Mouse (Mus musculus): ENCODE data around the gene Tfap2b. TPM values are rescaled to one million over a fixed set of nuclear protein-coding genes. Genes with fewer than 3 reads are reported as not detected.

The Tfap2b gene
- 43.5 and 48.6 TPM in 2 replicates for polyA plus RNA-seq (2014; fragmentation: Nextera tagmentation; extraction: Ambion mirVana)

DNA sequence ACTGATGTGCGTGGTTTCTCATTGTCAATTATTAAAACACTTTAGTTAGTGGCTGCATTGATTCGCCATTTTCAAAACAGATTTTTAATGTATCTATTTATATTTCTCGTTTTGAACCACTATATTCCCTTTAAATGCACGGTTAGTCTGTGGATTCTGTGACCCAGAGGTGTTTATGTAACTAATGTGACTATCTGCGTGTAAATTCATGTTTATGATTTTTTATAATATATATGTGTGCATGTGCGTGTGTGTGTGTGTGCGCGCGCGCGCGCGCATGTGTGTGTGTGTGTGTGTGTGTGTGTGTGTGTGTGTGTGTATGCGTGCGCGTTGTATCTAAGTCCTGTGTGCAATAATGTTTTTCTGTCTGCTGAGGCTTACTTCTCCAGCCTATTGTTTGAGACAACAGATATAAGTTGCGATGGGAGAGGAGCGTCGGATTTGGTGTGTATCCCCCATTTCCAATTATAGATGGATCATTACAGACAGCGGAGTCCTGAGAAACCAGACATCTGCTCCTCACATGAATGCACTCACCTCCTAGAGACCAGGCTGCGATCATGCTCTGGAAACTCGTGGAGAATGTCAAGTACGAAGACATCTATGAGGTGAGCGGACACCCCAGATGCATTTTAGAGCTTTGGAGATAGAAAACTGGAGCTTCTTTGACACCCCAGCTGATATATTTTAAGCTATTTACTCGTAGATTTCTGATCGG lies at the start of gene Tfap2b:
Gene Tfap2b, plus strand, starts transcription at position 274 of the 718 bp plus-strand sequence.
- peak within 1 kb of the TSS; percentile 69 for H3K9ac ChIP-seq (ENCODE audit: low read length)
- H3K4me3 ChIP-seq (ENCODE audit: low read depth, low read length), result peak within 1 kb of the TSS; percentile 42
- no peaks in the 10 kb centered on the region for H3K4me1 ChIP-seq (ENCODE audit: control insufficient read depth, insufficient read depth, low read length)
- no peaks in the 10 kb centered on the region for H3K36me3 ChIP-seq (ENCODE audit: control insufficient read depth, insufficient read depth, low read length)
- H3K4me2 ChIP-seq (ENCODE audit: low read depth), result peak within 1 kb of the TSS; percentile 39
- 1% methylated on average over 26 of the region's 26 CpGs for WGBS
- ATAC-seq (ENCODE audit: insufficient read depth, low FRiP score, low TSS enrichment) (peak; percentile 40; the same call in 1 of the 2 replicates), DNase-seq (ENCODE audit: low spot score) (peak; percentile 73)
- H3K27ac ChIP-seq (ENCODE audit: low read depth, low read length), result 0 out of 2 replicates have a peak within 1 kb of the TSS, but pooled peaks have one; percentile 14
- H3K9me3 ChIP-seq (ENCODE audit: control insufficient read depth, low read length), result no peaks in the 10 kb centered on the region
- H3K27me3 ChIP-seq (ENCODE audit: control insufficient read depth, insufficient read depth, low read length), result peaks cover 60% of the 10 kb centered on the region

DNA sequence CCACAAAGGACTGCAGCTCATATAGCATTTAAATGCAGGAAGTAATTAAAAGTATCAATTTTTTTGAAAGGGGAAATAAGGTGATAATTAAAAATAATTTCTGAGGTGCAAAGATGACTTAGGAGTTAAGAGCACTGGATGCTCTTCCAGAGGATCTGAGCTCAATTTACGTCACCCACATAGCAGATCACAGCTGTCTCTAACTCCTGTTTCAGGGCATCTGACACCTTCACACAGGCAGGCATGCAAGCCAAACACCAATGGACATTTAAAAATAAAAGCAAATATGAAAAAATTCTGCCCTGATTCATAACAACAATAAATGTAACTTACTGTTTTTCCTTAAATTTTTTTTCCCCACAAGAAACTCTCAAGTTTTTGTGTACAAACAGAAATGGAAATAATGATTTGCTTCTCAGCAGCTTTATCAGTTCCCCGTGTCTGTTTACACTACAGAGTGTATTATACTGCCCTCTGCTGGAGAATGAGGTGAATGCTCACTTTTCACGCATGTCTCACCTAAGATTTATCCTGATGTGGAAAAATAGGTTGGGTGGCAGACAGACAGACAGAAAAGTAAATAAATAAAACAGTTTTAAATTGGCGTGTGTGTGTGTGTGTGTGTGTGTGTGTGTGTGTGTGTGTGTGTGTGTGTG lies 29.8 kb upstream of the Tfap2b start:
- peak; percentile 39 for DNase-seq (ENCODE audit: low spot score)
- peak; percentile 65; the same call in 1 of the 2 replicates for ATAC-seq (ENCODE audit: insufficient read depth, low FRiP score, low TSS enrichment)
- no peaks in the 10 kb centered on the region for H3K4me1 ChIP-seq (ENCODE audit: control insufficient read depth, insufficient read depth, low read length)
- WGBS, result 12% methylated on average over 4 of the region's 4 CpGs
- no peak overlapping the region for H3K27ac ChIP-seq (ENCODE audit: low read depth, low read length)
- H3K9ac ChIP-seq (ENCODE audit: low read length), result no peak overlapping the region
- H3K36me3 ChIP-seq (ENCODE audit: control insufficient read depth, insufficient read depth, low read length), result no peaks in the 10 kb centered on the region
- no peak overlapping the region for H3K4me2 ChIP-seq (ENCODE audit: low read depth)
- no peaks in the 10 kb centered on the region for H3K27me3 ChIP-seq (ENCODE audit: control insufficient read depth, insufficient read depth, low read length)
- H3K9me3 ChIP-seq (ENCODE audit: control insufficient read depth, low read length), result no peaks in the 10 kb centered on the region
- H3K4me3 ChIP-seq (ENCODE audit: low read depth, low read length), result no peak overlapping the region

DNA sequence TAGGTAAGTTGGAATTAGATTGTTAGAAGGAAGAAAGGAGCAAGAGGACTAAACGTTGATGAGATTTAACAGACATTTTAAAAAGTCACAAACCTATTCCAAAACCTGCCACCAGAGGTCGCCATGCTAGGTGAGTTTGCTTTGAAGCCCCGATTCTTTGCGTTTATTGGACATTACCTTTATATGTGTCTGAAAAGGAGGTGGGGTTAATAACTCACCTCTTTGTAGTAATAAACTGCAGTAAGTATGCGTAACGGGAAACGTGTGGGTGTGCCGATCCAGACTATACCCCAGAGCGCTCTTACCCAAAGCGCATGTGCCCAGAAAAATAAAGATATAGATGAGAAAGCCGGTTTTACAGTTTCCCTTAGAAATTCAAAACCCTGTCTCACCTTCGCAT lies 3.1 kb upstream of the Tfap2b start:
- no peaks in the 10 kb centered on the region for H3K36me3 ChIP-seq (ENCODE audit: control insufficient read depth, insufficient read depth, low read length)
- H3K4me3 ChIP-seq (ENCODE audit: low read depth, low read length), result peak overlapping the region; percentile 15; the same call in 1 of the 2 replicates
- H3K27me3 ChIP-seq (ENCODE audit: control insufficient read depth, insufficient read depth, low read length), result peaks cover 33% of the 10 kb centered on the region
- peak overlapping the region; percentile 44 for H3K4me2 ChIP-seq (ENCODE audit: low read depth)
- H3K4me1 ChIP-seq (ENCODE audit: control insufficient read depth, insufficient read depth, low read length), result no peaks in the 10 kb centered on the region
- ATAC-seq (ENCODE audit: insufficient read depth, low FRiP score, low TSS enrichment) (0 out of 2 replicates have a peak, but pooled peaks have one; percentile 36), DNase-seq (ENCODE audit: low spot score) (peak; percentile 57)
- no peak overlapping the region for H3K9ac ChIP-seq (ENCODE audit: low read length)
- no peak overlapping the region for H3K27ac ChIP-seq (ENCODE audit: low read depth, low read length)
- WGBS, result 4% methylated on average over 12 of the region's 12 CpGs
- no peaks in the 10 kb centered on the region for H3K9me3 ChIP-seq (ENCODE audit: control insufficient read depth, low read length)

DNA sequence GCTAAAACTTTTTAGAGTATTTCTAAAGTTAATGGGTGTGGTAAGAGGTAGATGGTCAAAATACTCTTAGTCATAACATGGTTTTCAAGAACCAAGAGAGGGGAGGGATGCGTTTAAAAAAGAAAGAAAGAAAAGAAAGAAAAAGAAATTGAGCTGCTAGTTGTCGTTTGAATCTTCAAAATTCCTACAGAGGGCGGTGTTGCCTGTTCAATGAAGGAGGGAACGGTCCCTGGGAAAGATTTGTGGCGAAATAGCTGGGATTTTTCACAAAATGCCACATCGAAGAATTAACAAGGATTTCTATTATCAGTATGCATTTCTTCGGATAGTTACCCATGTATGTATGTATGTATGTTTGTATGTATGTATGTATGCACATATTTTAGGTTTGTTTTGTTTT lies 2.5 kb upstream of the Tfap2b start:
- DNase-seq (ENCODE audit: low spot score), result peak; percentile 43
- under 1% methylated on average over 7 of the region's 7 CpGs for WGBS

DNA sequence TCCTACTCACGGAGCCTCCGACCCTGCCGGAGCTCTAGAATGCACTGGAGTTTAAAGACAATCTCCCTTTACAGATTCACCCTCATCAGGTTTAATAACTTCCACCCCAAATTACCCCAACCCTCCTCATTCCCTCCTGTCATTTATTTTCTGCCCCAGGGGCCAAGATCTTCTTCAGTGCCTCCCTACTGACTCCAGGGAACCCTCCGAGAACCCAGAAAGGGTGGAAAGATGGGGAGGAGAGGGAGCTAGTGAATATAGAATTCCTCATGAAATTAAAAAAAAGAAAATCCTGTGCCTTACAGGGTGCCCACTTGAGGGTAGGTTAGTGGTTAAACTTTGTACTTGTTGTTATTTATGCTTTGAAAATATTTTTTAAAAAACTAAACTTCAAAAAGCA lies 1.1 kb upstream of the Tfap2b start:
- Histone ChIP-seq H3K27me3 (ENCODE audit: control insufficient read depth, insufficient read depth, low read length) (peaks cover 51% of the 10 kb centered on the region), H3K4me3 (ENCODE audit: low read depth, low read length) (no peak overlapping the region), H3K4me1 (ENCODE audit: control insufficient read depth, insufficient read depth, low read length) (no peaks in the 10 kb centered on the region), H3K27ac (ENCODE audit: low read depth, low read length) (no peak overlapping the region), H3K36me3 (ENCODE audit: control insufficient read depth, insufficient read depth, low read length) (no peaks in the 10 kb centered on the region), H3K9me3 (ENCODE audit: control insufficient read depth, low read length) (no peaks in the 10 kb centered on the region), H3K9ac (ENCODE audit: low read length) (no peak overlapping the region), H3K4me2 (ENCODE audit: low read depth) (no peak overlapping the region)
- ATAC-seq (ENCODE audit: insufficient read depth, low FRiP score, low TSS enrichment) (no peak), DNase-seq (ENCODE audit: low spot score) (no peak)
- under 1% methylated on average over 4 of the region's 4 CpGs for WGBS

More for the DNA sequence above, 2.5 kb upstream of the Tfap2b start:
- no peaks in the 10 kb centered on the region for H3K4me1 ChIP-seq (ENCODE audit: control insufficient read depth, insufficient read depth, low read length)
- peak overlapping the region; percentile 15; the same call in 1 of the 2 replicates for H3K4me3 ChIP-seq (ENCODE audit: low read depth, low read length)
- H3K27ac ChIP-seq (ENCODE audit: low read depth, low read length), result no peak overlapping the region
- H3K9me3 ChIP-seq (ENCODE audit: control insufficient read depth, low read length), result no peaks in the 10 kb centered on the region
- peaks cover 38% of the 10 kb centered on the region for H3K27me3 ChIP-seq (ENCODE audit: control insufficient read depth, insufficient read depth, low read length)
- H3K9ac ChIP-seq (ENCODE audit: low read length), result no peak overlapping the region
- peak; percentile 20 for ATAC-seq (ENCODE audit: insufficient read depth, low FRiP score, low TSS enrichment)
- H3K4me2 ChIP-seq (ENCODE audit: low read depth), result no peak overlapping the region
- no peaks in the 10 kb centered on the region for H3K36me3 ChIP-seq (ENCODE audit: control insufficient read depth, insufficient read depth, low read length)

DNA sequence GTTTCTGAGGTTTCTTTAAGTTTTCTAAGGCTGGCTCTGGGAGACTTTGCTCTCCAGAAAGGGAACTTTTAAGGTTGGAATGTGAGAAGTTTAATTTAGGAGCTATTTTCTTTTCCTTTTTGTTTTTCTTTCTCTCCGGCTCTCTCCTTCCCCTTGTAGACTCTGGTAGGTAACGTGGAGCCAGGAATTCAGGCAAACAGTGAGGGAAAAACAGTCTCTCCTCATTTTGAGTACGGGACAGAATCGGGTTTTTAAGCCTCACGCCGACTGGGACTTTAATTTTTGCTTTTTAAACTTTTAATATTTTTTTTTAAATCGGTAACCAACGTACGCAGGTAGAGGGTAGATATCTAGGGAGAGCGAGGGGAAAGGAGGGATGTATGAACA lies 638 bp downstream of the Tfap2b start:
- H3K27me3 ChIP-seq (ENCODE audit: control insufficient read depth, insufficient read depth, low read length), result peaks cover 66% of the 10 kb centered on the region
- under 1% methylated on average over 10 of the region's 10 CpGs for WGBS
- ATAC-seq (ENCODE audit: insufficient read depth, low FRiP score, low TSS enrichment), result no peak

DNA sequence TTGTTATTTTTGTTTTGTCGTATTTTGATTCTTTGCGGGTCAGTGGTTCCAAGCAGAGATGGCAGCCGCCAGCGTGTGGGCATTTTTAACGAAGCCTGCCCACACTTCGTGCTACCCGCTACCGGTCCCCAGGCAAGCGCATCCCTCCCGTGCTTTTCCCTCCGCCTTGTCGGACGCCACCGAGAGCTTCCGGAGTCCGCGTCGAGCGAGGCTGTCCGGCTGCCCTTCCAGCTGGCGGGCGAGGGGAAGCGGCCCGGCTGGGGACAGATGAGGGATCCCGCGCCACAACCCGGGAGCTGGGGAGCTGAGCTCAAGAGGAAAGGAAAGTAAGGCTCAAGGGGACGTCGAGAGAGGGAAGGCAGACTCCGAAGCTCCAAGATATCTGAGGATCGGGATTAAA lies 1.1 kb downstream of the Tfap2b start:
- H3K9me3 ChIP-seq (ENCODE audit: control insufficient read depth, low read length), result no peaks in the 10 kb centered on the region
- ATAC-seq (ENCODE audit: insufficient read depth, low FRiP score, low TSS enrichment), result no peak
- H3K27me3 ChIP-seq (ENCODE audit: control insufficient read depth, insufficient read depth, low read length), result peaks cover 70% of the 10 kb centered on the region
- peak overlapping the region; percentile 39 for H3K4me2 ChIP-seq (ENCODE audit: low read depth)
- H3K9ac ChIP-seq (ENCODE audit: low read length), result peak overlapping the region; percentile 69
- no peaks in the 10 kb centered on the region for H3K36me3 ChIP-seq (ENCODE audit: control insufficient read depth, insufficient read depth, low read length)
- WGBS, result under 1% methylated on average over 31 of the region's 31 CpGs
- peak overlapping the region; percentile 42 for H3K4me3 ChIP-seq (ENCODE audit: low read depth, low read length)
- H3K4me1 ChIP-seq (ENCODE audit: control insufficient read depth, insufficient read depth, low read length), result no peaks in the 10 kb centered on the region
- peak; percentile 64 for DNase-seq (ENCODE audit: low spot score)
- H3K27ac ChIP-seq (ENCODE audit: low read depth, low read length), result 0 out of 2 replicates have a peak overlapping the region, but pooled peaks have one; percentile 39

More for the DNA sequence above, 638 bp downstream of the Tfap2b start:
- no peak for DNase-seq (ENCODE audit: low spot score)
- Histone ChIP-seq H3K4me2 (ENCODE audit: low read depth) (peak overlapping the region; percentile 39), H3K4me3 (ENCODE audit: low read depth, low read length) (peak overlapping the region; percentile 42), H3K4me1 (ENCODE audit: control insufficient read depth, insufficient read depth, low read length) (no peaks in the 10 kb centered on the region), H3K36me3 (ENCODE audit: control insufficient read depth, insufficient read depth, low read length) (no peaks in the 10 kb centered on the region), H3K9ac (ENCODE audit: low read length) (peak overlapping the region; percentile 69), H3K27ac (ENCODE audit: low read depth, low read length) (0 out of 2 replicates have a peak overlapping the region, but pooled peaks have one; percentile 11), H3K9me3 (ENCODE audit: control insufficient read depth, low read length) (no peaks in the 10 kb centered on the region)

DNA sequence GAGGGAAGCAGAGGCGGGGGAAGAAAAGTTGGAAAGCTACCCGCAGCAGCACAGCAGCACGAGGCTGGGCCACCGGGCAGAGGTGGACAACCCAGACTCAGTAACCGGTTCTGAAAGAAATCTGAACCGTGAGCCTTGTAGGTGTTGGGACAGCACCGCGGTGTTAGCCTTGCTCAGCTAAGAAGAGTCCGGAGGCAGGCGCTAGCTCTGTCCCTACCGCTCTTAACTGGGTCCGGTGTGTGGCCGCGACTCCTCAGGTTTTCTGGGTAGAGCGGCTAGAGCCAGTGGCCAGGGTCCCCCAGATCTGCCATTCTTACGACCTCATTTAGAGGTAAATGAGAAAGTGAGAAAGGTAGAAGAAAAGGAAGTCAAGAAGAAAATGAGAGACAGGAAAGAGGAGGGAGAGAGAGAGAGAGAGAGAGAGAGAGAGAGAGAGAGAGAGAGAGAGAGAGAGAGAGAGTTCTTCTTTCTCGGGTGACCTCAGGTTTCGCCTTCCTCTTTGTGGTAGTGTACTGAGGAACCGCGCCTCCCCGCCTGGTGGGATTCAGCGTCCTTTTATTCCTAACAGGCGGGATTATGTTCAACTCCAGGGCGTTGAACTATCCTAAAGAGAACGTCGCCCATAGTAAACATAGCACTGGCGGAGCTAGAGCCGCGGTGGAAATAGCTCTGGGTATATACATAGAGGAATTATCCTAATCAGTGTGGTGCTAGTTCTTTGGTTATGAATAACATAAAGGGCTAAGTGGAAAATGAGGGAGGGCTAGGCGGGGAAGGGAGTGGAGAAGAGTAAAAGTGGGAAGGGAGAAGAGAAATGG lies 1.7 kb downstream of the Tfap2b start:
- Histone ChIP-seq H3K9ac (ENCODE audit: low read length) (peak overlapping the region; percentile 69), H3K36me3 (ENCODE audit: control insufficient read depth, insufficient read depth, low read length) (no peaks in the 10 kb centered on the region), H3K9me3 (ENCODE audit: control insufficient read depth, low read length) (no peaks in the 10 kb centered on the region), H3K27me3 (ENCODE audit: control insufficient read depth, insufficient read depth, low read length) (peaks cover 77% of the 10 kb centered on the region), H3K4me2 (ENCODE audit: low read depth) (peak overlapping the region; percentile 39), H3K4me3 (ENCODE audit: low read depth, low read length) (peak overlapping the region; percentile 42), H3K4me1 (ENCODE audit: control insufficient read depth, insufficient read depth, low read length) (no peaks in the 10 kb centered on the region), H3K27ac (ENCODE audit: low read depth, low read length) (peak overlapping the region; percentile 39; the same call in 1 of the 2 replicates)
- WGBS, result 0% methylated on average over 29 of the region's 30 CpGs
- no peak for ATAC-seq (ENCODE audit: insufficient read depth, low FRiP score, low TSS enrichment)
- DNase-seq (ENCODE audit: low spot score), result peak; percentile 62

Data from neural tube, embryonic 11.5 days (tissue).